ENCODE assay signal across 23 mouse cellular contexts in the genomic region with DNA sequence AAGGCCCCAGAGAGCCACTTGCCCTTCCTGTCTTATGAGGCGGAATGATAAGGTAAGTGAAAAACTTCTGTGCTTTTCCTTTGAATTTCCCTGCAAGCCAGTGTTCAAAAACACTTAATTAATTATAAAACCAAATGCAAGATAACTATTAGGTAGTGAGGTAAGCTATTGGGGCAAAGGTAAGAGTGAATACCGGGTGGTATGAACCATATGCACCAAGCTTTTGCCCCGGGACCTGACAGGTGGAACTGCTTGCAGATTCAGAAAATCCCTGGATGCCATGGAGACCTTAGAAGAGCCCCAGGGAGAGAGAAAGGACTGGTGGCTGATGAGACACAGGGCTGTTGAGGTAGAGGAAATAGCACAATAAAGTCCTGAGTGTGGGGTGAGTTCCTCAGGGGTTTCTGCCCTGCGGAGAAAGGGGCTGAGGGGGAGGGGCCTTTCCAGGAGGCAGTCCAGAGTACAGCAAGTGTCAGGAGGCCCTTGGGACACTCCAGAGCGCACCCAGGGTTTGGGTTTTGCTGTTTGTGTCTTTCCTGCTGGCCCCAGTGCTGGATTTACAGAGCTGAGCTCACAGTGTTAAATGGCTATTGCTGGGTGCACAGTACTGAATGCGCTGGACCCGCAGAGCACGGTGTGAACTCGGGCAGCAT.
DNase-seq lines count a peak whose midpoint lies in the region; ATAC-seq lines count a peak whose summit lies in the region.
"Had no signal": no experiment of that assay in that cellular context is flagged by ENCODE, and none has a peak within 500 bp of the region (broad histone marks: within the 10 kb centered on the region; RNA-seq: fewer than 3 reads in every experiment).

No protein-coding gene starts in this region.

- no peak; the same call in 1 of the 2 replicates for ATAC-seq in embryonic facial prominence, embryonic 13.5 days (ENCODE audit: insufficient number of reproducible peaks, insufficient read depth, low FRiP score, low TSS enrichment, low read depth)
- ATAC-seq in kidney, embryonic 14.5 days (ENCODE audit: low FRiP score, low TSS enrichment), result no peak
- no peak for ATAC-seq in megakaryocyte-erythroid progenitor cell, adult 5-6 weeks (replicated peaks; ENCODE audit: low FRiP score, low TSS enrichment, poor library complexity, severe bottlenecking)
- ATAC-seq: activated CD4-positive, CD25-positive, alpha-beta regulatory T cell, adult 4 months; hindbrain, embryonic 16.5 days; midbrain, embryonic 13.5 days had no signal

- no peak overlapping the region for H3K4me2 ChIP-seq in embryonic facial prominence, embryonic 13.5 days
- no peak overlapping the region for H3K4me2 ChIP-seq in kidney, embryonic 14.5 days (replicated peaks; ENCODE audit: low read depth, low read length)
- H3K4me2 ChIP-seq: liver, embryonic 13.5 days; midbrain, embryonic 13.5 days; neural tube, embryonic 12.5 days had no signal

- no peak for DNase-seq in embryonic facial prominence, embryonic 10.5 days (ENCODE audit: low spot score)
- peak; percentile 14 for DNase-seq in kidney, adult 11 months
- DNase-seq in kidney, adult 8-10 months, result peak; percentile 4 to 34
- peak; percentile 24 to 49 for DNase-seq in kidney, postnatal 36 days
- DNase-seq in embryo, embryonic 10.5 days (ENCODE audit: low spot score), result no peak
- DNase-seq: adrenal gland, adult 8-10 months; cerebellum, adult 9-10 months; gastrocnemius, adult 2 months; layer of hippocampus, postnatal 36 days; liver, embryonic 13.5 days; lung, adult 2 months; lung, postnatal 14 days; right cerebral cortex, postnatal 4 days; thymus, adult 2 months; thymus, postnatal 4 days had no signal

- no peaks in the 10 kb centered on the region for H3K9me3 ChIP-seq in embryonic facial prominence, embryonic 13.5 days
- no peaks in the 10 kb centered on the region for H3K9me3 ChIP-seq in embryonic facial prominence, embryonic 10.5 days
- H3K9me3 ChIP-seq in kidney, embryonic 14.5 days (ENCODE audit: control insufficient read depth, low read length), result no peaks in the 10 kb centered on the region
- H3K9me3 ChIP-seq: hindbrain, embryonic 10.5 days; liver, embryonic 13.5 days; midbrain, embryonic 13.5 days; neural tube, embryonic 12.5 days had no signal

- peak overlapping the region; percentile 28; the same call in 1 of the 2 replicates for H3K27ac ChIP-seq in embryonic facial prominence, embryonic 13.5 days
- no peak overlapping the region for H3K27ac ChIP-seq in embryonic facial prominence, embryonic 10.5 days (replicated peaks)
- no peak overlapping the region for H3K27ac ChIP-seq in kidney, embryonic 14.5 days (ENCODE audit: low read depth, low read length)
- H3K27ac ChIP-seq: gastrocnemius, adult 2 months; hindbrain, embryonic 10.5 days; liver, embryonic 13.5 days; midbrain, embryonic 13.5 days; neural tube, embryonic 12.5 days had no signal

- 72% methylated on average over 9 of the region's 9 CpGs for WGBS in embryonic facial prominence, embryonic 13.5 days
- WGBS in embryonic facial prominence, embryonic 10.5 days, result 81% methylated on average over 9 of the region's 9 CpGs
- 81% methylated on average over 9 of the region's 9 CpGs for WGBS in kidney, embryonic 14.5 days

- H3K4me3 ChIP-seq in embryonic facial prominence, embryonic 13.5 days, result no peak overlapping the region
- no peak overlapping the region for H3K4me3 ChIP-seq in embryonic facial prominence, embryonic 10.5 days
- no peak overlapping the region for H3K4me3 ChIP-seq in kidney, embryonic 14.5 days (ENCODE audit: low read length)
- H3K4me3 ChIP-seq: gastrocnemius, adult 2 months; hindbrain, embryonic 10.5 days; liver, embryonic 13.5 days; midbrain, embryonic 13.5 days; neural tube, embryonic 12.5 days had no signal

- H3K4me1 ChIP-seq in embryonic facial prominence, embryonic 13.5 days, result peaks cover 13% of the 10 kb centered on the region
- peaks cover 13% of the 10 kb centered on the region for H3K4me1 ChIP-seq in embryonic facial prominence, embryonic 10.5 days
- no peaks in the 10 kb centered on the region for H3K4me1 ChIP-seq in kidney, embryonic 14.5 days (ENCODE audit: control insufficient read depth, insufficient read depth, low read length)
- H3K4me1 ChIP-seq: hindbrain, embryonic 10.5 days; liver, embryonic 13.5 days; neural tube, embryonic 12.5 days had no signal

- H3K27me3 ChIP-seq in embryonic facial prominence, embryonic 13.5 days, result no peaks in the 10 kb centered on the region
- no peaks in the 10 kb centered on the region for H3K27me3 ChIP-seq in embryonic facial prominence, embryonic 10.5 days (replicated peaks; ENCODE audit: low read depth, poor library complexity, severe bottlenecking)
- H3K27me3 ChIP-seq in kidney, embryonic 14.5 days (ENCODE audit: control insufficient read depth, insufficient read depth, low read length), result no peaks in the 10 kb centered on the region
- H3K27me3 ChIP-seq: liver, embryonic 13.5 days; midbrain, embryonic 13.5 days; neural tube, embryonic 12.5 days had no signal

- H3K9ac ChIP-seq in embryonic facial prominence, embryonic 13.5 days, result no peak overlapping the region
- H3K9ac ChIP-seq in kidney, embryonic 14.5 days (ENCODE audit: low read depth, low read length), result no peak overlapping the region
- H3K9ac ChIP-seq: liver, embryonic 13.5 days; midbrain, embryonic 13.5 days; neural tube, embryonic 12.5 days had no signal

- no peaks in the 10 kb centered on the region for H3K36me3 ChIP-seq in embryonic facial prominence, embryonic 13.5 days
- H3K36me3 ChIP-seq in embryonic facial prominence, embryonic 10.5 days (replicated peaks), result no peaks in the 10 kb centered on the region
- H3K36me3 ChIP-seq in kidney, embryonic 14.5 days (ENCODE audit: control insufficient read depth, insufficient read depth, low read length), result no peaks in the 10 kb centered on the region
- H3K36me3 ChIP-seq: hindbrain, embryonic 10.5 days; liver, embryonic 13.5 days; midbrain, embryonic 13.5 days; neural tube, embryonic 12.5 days had no signal

Comparison
In these comparisons a context has a peak if more than half of its experiments do, and no peak if none do; other contexts are left out.
1. DNase-seq: peak in kidney, adult 11 months (single experiment), kidney, adult 8-10 months (2 of 2) and kidney, postnatal 36 days (2 of 2); none in embryonic facial prominence, embryonic 10.5 days (single experiment) and embryo, embryonic 10.5 days (single experiment).